Mouse (Mus musculus): ENCODE measurements around the gene Cdc42se2.

Gene Cdc42se2

DNA sequence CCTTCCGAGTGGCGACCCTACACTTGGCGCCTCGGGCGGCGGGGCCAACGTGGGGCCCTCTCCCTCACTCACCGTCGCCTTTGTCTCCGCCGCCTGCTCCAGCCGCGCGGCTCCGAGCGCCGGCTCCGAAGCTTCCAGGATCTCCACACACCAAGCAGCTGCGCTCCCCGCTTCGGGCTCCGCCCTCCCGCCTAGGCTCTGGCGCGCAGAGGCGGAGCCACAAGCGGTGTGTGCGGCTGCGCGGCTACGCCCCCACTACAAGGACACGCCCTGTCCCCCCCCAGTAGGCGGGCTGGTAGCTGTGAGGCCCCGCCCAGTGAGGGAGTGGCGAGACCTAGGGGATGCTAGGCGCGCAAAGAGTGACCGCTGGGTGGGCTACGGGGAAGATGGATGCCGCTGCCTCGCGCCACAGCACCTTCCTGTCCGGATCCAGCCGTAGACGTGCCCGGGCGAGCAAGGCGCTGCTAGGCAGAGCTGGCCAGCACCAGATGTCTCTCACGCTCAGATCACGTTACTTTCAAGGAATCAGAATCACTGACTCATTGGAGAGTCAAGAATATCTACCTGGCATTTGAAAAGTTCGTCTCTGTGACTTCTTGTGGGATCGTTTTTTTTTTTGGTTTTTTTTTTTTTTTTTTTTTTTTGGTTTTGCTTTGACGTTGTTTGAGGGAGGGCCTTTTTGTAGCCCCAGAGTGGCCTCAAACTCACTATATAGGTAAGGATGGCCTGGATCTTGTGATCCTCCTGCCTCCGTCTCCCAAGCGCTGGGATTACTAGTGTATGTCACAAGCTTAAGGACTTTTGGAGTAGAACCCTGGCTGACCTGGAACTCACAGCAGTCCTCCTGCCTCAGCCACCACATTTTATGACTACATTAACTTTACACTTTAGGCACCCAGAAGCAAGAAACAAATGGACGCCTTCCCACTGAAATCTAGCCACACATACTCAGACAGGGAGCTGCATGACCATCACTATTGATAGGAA is at the start of gene Cdc42se2:
Gene Cdc42se2, minus strand, starts transcription at position 188 of the 987 bp plus-strand sequence.
- DNase-seq: peak; percentile 96

- DNase-seq: peak; percentile 21
Observed at GRCm38 (mm10) chr11:54836106-54836505, 48.6 kb upstream of the Cdc42se2 start.

GRCm38 (mm10) chr11:54834596-54834995 is 47.1 kb upstream of the Cdc42se2 start:
- no peak for DNase-seq

DNA sequence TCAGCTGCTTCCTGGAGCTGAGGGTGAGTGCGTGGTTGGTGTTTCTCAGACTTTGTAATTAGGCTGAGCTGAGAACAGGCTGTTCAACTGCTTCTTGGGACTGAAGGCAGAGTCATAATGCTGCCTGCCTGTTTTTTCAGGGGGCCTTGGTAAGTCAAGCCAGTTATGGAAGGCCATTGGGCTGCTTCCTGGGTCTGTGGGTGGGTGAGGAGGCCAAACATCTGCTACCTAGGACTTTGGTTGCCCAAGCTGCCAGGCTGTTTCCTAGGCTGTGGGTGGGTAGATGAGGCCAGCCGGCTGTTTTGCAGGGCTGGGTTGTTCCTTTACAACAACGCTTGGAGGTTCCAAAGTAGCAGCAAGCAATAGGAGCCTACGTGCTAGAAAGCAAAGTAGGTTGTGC is 46.4 kb upstream of the Cdc42se2 start:
- DNase-seq: no peak

GRCm38 (mm10) chr11:54826819-54827218 is 39.3 kb upstream of the Cdc42se2 start:
- DNase-seq: no peak

DNA sequence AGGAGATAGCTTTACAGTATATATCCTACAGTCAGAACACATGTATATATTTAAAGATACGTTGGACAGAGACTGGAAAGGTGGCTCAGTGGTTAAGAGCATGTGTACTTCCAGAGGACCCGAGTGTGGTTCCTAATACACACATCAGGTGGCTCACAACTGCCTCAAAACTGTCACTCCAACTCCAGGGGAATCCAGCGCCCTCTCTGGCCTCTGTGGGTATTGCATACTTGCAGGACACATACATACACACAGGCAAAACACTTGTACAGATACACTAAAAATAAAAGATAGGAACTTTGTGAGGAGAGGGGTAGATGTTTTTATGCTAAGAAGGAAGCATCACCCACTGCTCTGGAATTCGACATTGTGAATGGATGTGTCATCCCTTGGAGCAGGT is 38.3 kb upstream of the Cdc42se2 start:
- DNase-seq: no peak

GRCm38 (mm10) chr11:54823467-54823866 is 36.0 kb upstream of the Cdc42se2 start:
- no peak for DNase-seq

DNA sequence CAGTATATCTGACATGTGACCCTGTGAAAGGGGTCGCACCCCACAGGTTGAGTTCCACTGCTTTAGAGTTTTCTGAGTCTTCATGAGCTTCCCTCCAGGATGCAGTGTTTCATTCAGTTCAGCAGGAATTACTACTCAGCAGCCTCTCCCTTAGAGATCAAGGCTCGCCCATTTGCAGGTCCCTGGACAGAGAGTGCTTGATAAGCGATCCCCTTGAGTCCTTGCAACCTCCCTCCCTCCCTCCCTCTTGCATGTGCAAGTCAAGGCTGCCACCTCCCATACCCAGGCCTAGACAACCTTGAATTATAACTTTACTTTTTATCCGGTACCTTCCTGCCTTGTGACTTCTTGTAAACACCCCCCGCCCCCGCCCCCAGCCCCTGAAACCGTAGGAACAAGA is 32.0 kb upstream of the Cdc42se2 start:
- DNase-seq: no peak

GRCm38 (mm10) chr11:54817449-54817848 is 30.0 kb upstream of the Cdc42se2 start:
- DNase-seq: no peak

GRCm38 (mm10) chr11:54815659-54816058 is 28.2 kb upstream of the Cdc42se2 start:
- DNase-seq: no peak

GRCm38 (mm10) chr11:54812812-54813516 is 25.5 kb upstream of the Cdc42se2 start:
- no peak for DNase-seq

GRCm38 (mm10) chr11:54812314-54812713 is 24.8 kb upstream of the Cdc42se2 start:
- DNase-seq: no peak

- no peak for DNase-seq
Observed at GRCm38 (mm10) chr11:54811054-54811453, 23.6 kb upstream of the Cdc42se2 start.

DNA sequence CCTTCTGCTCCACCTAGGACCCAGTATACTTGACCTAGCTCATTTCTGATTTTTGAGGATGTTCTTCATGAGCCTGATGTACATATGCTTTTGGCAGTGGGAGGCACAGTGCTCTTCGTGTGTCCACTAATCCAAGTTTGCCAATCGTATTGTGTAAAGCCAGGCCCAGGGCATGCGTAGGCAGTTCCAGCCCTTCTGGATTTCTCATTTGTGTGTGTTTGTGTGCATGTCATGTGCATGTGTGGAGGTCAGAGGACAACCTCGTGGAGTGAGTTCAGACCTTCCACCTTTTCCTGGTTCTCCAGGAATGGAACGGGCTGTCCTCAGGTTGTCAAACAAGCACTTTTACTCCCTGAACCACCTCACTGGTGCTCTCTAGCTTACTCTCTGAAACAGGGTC is 22.1 kb upstream of the Cdc42se2 start:
- DNase-seq: no peak

DNA sequence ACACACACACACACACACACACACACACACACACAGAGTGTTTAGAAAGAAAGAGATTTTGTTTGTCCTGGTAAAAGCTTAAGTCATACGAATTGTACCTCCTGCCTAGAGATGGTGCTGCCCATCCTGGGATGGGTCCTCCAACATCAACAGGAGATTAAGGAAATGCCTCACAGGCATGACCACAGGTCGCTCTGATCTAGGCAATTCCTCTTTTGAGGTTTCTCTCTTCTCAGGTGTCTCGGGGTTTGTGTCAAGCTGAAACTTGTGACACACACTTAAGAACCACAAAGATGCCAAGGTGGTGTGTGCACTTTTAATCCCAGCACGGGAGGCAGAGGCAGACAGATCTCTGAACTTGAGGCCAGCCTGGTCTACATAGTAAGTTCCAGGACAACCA is 20.7 kb upstream of the Cdc42se2 start:
- DNase-seq: no peak

DNA sequence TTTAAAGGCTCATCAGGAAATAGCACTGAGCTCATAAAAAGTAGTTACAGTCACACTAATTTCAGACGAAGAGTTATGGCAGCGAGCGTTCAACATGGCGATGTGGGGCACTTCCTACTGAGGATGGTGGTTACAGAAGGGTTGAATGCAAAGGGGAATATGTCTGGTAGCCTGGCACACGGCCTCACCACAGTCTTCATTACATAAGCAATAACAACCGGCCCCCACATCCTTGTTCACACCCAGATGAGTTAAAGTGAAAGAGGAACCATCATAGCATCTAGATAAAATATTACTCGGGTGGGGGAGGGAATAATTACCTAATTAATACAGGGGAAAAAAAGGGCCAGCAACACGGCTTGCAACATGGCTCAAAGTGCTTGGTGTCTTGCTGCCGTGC is 20.2 kb upstream of the Cdc42se2 start:
- no peak for DNase-seq

- DNase-seq: no peak
Observed at GRCm38 (mm10) chr11:54806891-54807290, 19.4 kb upstream of the Cdc42se2 start.

- no peak for DNase-seq
Observed at GRCm38 (mm10) chr11:54805196-54805595, 17.7 kb upstream of the Cdc42se2 start.

DNA sequence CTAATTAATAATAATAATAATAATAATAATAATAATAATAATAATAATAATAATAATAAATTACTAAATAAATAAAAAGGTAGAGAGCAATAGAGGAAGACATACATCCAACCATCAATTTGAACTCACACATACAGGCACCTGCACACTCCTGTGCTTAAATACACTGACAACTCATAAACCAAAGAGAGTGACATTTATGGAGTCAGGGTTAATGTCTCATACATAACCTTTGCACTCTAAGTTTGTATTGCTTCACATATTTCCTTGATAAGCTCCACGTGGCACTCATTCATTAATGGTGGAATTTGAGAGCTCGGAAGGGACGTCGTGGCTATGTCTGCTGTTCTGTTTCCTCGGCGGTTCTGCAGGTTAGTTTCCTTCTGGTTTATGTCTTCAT is 15.1 kb upstream of the Cdc42se2 start:
- DNase-seq: no peak

DNA sequence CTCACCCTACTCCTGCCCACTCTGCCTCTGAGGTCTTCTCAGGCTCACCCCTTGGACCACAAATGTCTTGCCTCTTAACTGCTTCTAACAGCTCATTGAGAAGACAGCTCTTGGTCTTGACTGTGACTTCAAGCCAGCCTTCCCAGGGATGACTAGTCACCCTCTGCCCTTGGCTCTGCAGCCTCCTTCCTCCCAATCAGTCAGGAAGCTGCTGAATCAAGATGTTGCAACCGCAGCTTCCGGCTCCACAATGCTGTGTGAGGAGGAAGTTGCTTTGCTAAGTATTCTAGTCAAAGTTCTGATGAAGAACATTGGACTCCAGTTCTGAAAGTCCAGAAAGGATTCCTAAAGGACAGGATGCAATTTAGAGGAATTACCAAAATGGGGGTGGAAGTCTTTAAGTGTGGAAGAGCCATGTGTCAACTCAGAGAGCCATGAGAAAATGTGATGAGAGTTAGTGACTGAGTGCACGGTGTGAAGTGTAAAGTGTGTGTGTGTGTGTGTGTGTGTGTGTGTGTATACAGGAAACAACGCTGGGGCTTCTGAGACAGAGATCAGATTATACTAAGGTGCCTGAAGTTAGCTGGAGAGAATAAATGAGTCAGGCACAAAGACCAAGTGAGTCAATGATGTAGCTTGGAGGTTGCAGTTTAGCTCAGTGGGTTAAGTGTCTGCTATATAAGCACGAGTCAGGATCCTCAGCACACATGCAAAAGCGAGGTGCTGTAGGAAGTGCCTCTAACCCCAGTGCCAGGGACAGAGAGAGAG is 14.5 kb upstream of the Cdc42se2 start:
- DNase-seq: no peak

- no peak for DNase-seq
Observed at GRCm38 (mm10) chr11:54796551-54796950, 9.1 kb upstream of the Cdc42se2 start.

- no peak for DNase-seq
Observed at GRCm38 (mm10) chr11:54794678-54795077, 7.2 kb upstream of the Cdc42se2 start.

DNA sequence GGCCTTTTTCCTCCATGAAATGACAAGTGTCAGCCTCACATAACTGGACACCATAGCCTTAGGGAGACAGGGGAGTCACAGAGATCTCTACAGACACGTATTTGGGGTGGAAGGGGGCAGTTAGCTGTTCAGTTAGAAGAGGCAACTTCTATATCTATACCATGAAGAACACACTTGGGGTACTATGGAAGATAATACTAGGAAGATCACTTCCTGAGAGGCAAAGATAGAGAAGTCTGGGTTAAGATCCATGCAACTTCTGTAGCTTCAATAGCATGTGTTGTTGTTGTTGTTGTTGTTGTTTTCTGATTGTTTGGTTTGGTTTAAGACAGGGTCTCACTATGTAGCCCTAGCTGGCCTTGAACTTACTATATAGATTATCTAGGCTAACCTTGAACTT is 5.7 kb upstream of the Cdc42se2 start:
- no peak for DNase-seq
